Mouse (Mus musculus) frontal cortex, adult (tissue): ENCODE measurements at regions not wholly inside any gene's neighbourhood (a gene's known extent, or its start where the extent isn't known, plus 50 kb on each side); places are given as distances from the start of the nearest gene placed in this dataset.

Experiments used
- ATAC-seq: cut with Nextera tagmentation; 2 replicates; pipeline ENCODE4 v1.9.2; 2017; ENCODE audit warnings: mild to moderate bottlenecking, moderate library complexity, mixed read lengths; ENCODE audit not compliant: low TSS enrichment

GRCm38 (mm10) chr5:58705561-58705960, 987.8 kb downstream of the Pcdh7 start:
- ATAC-seq, result no peak

DNA sequence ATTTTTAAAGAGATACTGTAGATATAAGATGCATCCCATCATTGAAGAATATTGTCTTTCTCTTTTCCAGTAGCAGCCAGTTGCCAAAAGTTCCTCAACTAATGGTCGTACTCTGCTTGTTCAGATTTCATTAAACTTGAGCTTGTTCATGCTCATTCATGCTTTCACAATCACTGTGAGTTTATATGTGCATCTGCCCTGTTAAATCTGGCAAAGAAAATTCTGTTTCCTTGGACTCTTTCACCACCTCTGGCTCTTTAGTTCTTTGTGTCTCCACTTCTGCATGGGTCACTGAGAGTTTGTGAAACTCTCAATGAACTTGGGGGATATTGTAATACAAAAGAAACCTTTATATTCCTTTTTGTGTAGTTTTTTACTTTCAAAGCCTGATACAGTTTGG, 994.6 kb downstream of the Pcdh7 start:
- ATAC-seq, result no peak

DNA sequence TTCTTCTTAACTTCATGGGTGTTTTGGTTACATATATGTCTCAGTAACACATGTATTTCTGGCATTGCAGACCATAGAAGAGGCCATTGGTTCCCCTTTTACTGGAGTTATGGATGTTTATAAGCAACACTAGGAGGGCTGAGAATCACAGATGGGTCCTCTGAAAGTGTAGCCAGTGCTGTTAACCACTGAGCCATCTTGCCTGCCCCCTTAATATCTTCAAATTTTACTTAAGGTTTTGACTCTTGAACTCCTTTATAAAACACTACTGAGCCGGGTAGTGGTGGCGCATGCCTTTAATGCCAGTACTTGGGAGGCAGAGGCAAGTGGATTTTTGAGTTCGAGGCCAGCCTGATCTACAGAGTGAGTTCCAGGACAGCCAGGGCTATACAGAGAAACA, 1015.6 kb downstream of the Pcdh7 start:
- no peak for ATAC-seq

GRCm38 (mm10) chr5:58733961-58734360, 1016.2 kb downstream of the Pcdh7 start:
- ATAC-seq, result no peak

GRCm38 (mm10) chr5:58736610-58737009, 1018.8 kb downstream of the Pcdh7 start:
- peak; percentile 96 for ATAC-seq

DNA sequence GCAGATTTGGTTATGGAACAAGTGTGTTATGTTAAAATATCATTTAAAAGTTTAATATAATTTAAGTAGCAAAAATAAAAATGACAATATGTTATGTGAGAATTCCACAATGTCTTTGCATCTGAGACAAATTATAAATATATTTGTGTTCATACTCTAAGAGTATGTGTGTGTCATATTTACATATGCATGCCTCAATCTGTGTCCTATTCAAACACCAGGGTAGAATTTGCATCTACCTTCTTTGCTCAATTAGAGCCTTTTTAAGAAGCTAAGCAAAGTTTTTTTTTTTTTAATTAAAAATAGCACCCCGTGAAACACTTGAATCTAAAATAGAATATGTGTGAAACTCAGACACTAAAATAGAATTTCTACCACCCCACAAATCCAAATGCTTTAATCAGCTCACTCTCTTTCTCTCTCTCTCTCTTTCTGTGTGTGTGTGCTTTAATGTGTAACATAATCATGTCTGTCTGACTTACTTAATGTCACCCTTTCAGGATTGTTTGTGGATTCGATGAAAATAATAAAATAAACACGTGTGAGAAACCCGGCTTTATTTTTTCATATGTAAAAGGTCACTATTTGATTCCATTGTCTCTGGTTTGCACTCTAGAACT, 1019.6 kb downstream of the Pcdh7 start:
- ATAC-seq, result peak; percentile 62; the same call in 1 of the 2 replicates

- no peak for ATAC-seq
Measured at GRCm38 (mm10) chr5:58738041-58738440, 1020.3 kb downstream of the Pcdh7 start.

GRCm38 (mm10) chr5:58740759-58741158, 1023.0 kb downstream of the Pcdh7 start:
- no peak for ATAC-seq

GRCm38 (mm10) chr5:58747684-58748083, 1029.9 kb downstream of the Pcdh7 start:
- ATAC-seq, result no peak

DNA sequence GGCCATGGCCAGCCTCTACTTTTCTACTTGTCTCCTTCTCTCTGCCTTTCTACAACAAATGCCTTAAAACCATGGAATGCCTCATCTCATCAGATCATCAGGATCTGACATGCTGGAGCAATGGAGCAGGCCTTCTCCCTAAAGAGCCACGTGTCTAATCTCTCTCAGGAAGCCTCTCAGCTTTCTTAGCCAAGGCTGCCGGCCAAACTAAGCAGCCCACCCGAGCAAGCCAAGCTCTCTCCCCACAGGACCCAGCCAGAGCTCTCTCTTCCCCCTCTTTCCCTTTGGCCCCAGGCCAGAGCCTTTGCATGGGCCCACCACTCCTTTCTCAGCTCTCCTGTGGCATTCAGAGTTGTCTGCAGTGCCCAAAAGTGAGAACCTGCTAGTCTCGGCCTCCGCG, 1034.0 kb downstream of the Pcdh7 start:
- ATAC-seq, result no peak
